Mouse (Mus musculus): ENCODE results near the gene Cmbl. TPM values are rescaled to one million over a fixed set of nuclear protein-coding genes. Genes with fewer than 3 reads are reported as not detected.

Cmbl gene
- total RNA-seq (2021): 10 to 100 TPM; 15.2 to 16.3 TPM
- long read RNA-seq, transcript Cmbl-204 (6 exons, 777 nt): major isoform, 16 of 25 reads
- long read RNA-seq, partial matches to known transcripts: 2 of 25 reads
- long read RNA-seq, other reads (novel, unspliced or antisense): 5 of 25 reads

- DNase-seq (ENCODE audit: low spot score in 2 of 2): no peak
These were observed at the start of gene Cmbl for GRCm38 (mm10) chr15:31565184-31565583. Cmbl (plus strand) TSS chr15:31565389.

- DNase-seq (ENCODE audit: low spot score in 2 of 2): no peak
These were observed 48.0 kb upstream of the Cmbl start for GRCm38 (mm10) chr15:31517186-31517585.

GRCm38 (mm10) chr15:31518371-31518770 lies 46.8 kb upstream of the Cmbl start:
- no peak for DNase-seq (ENCODE audit: low spot score in 2 of 2)

GRCm38 (mm10) chr15:31519000-31519399 lies 46.2 kb upstream of the Cmbl start:
- DNase-seq (ENCODE audit: low spot score in 2 of 2): no peak

GRCm38 (mm10) chr15:31526463-31526862 lies 38.7 kb upstream of the Cmbl start:
- no peak for DNase-seq (ENCODE audit: low spot score in 2 of 2)

- no peak for DNase-seq (ENCODE audit: low spot score in 2 of 2)
These were observed 36.7 kb upstream of the Cmbl start for GRCm38 (mm10) chr15:31528477-31528876.

GRCm38 (mm10) chr15:31529103-31529502 lies 36.1 kb upstream of the Cmbl start:
- no peak for DNase-seq (ENCODE audit: low spot score in 2 of 2)

GRCm38 (mm10) chr15:31529811-31530658 lies 35.2 kb upstream of the Cmbl start:
- peak; percentile 42 to 58 for DNase-seq (ENCODE audit: low spot score in 2 of 2)

- DNase-seq (ENCODE audit: low spot score in 2 of 2): peak; percentile 89 to 95
These were observed 34.3 kb upstream of the Cmbl start, which contains the start of gene March6 for GRCm38 (mm10) chr15:31530659-31531445. March6 (minus strand) TSS chr15:31531053.

GRCm38 (mm10) chr15:31531446-31532330 lies 33.5 kb upstream of the Cmbl start:
- no peak for DNase-seq (ENCODE audit: low spot score in 2 of 2)

- DNase-seq (ENCODE audit: low spot score in 2 of 2): no peak
These were observed 32.7 kb upstream of the Cmbl start for GRCm38 (mm10) chr15:31532331-31533021.

GRCm38 (mm10) chr15:31533529-31533928 lies 31.7 kb upstream of the Cmbl start:
- no peak for DNase-seq (ENCODE audit: low spot score in 2 of 2)

GRCm38 (mm10) chr15:31534421-31535258 lies 30.5 kb upstream of the Cmbl start:
- no peak for DNase-seq (ENCODE audit: low spot score in 2 of 2)

GRCm38 (mm10) chr15:31535259-31535855 lies 29.8 kb upstream of the Cmbl start:
- no peak for DNase-seq (ENCODE audit: low spot score in 2 of 2)

GRCm38 (mm10) chr15:31536051-31536737 lies 29.0 kb upstream of the Cmbl start:
- DNase-seq (ENCODE audit: low spot score in 2 of 2): peak; percentile 28 to 56

GRCm38 (mm10) chr15:31537706-31538105 lies 27.5 kb upstream of the Cmbl start:
- no peak for DNase-seq (ENCODE audit: low spot score in 2 of 2)

GRCm38 (mm10) chr15:31538346-31538745 lies 26.8 kb upstream of the Cmbl start:
- DNase-seq (ENCODE audit: low spot score in 2 of 2): no peak

Measured in layer of hippocampus, postnatal 10 days (tissue).